Mouse (Mus musculus): Measurements from ENCODE around the gene Abhd14a.
"Not testable (repeated sequence)": the region's sequence is repeated elsewhere in the genome, so short reads cannot be mapped to it uniquely, and the experiment has no call there.

Gene Abhd14a

GRCm38 (mm10) chr9:106447348-106447747 lies at the start of gene Abhd14a, which contains the start of gene Abhd14b:
TSS of gene Abhd14a (minus strand) at chr9:106447678.
TSS of gene Abhd14b (plus strand) at chr9:106447459.
- DNase-seq (ENCODE audit: low spot score in 2 of 2), result peak; percentile 86

- not testable (repeated sequence) for DNase-seq (ENCODE audit: low spot score in 2 of 2)
Measured at GRCm38 (mm10) chr9:106487602-106488001, 40.1 kb upstream of the Abhd14a start.

DNA sequence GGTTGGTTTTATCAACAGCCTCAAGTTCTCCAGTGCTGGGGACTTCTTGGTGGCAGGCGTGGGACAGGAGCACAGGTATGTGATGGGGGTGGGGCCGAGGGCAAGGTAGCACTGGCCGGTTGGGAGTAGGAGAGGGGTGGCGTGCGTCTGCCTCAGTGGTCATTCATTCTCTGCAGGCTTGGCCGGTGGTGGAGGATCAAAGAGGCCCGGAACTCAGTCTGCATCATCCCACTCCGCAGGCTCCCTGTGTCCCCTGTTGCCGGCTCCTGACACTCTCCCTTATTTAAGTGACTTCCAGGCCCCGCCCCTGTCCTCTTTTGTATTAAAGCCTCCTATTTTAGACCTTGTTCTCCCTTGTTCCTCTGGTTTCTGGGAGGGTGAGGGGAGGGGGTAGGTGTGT lies 37.6 kb upstream of the Abhd14a start:
- DNase-seq (ENCODE audit: low spot score in 2 of 2), result no peak

DNA sequence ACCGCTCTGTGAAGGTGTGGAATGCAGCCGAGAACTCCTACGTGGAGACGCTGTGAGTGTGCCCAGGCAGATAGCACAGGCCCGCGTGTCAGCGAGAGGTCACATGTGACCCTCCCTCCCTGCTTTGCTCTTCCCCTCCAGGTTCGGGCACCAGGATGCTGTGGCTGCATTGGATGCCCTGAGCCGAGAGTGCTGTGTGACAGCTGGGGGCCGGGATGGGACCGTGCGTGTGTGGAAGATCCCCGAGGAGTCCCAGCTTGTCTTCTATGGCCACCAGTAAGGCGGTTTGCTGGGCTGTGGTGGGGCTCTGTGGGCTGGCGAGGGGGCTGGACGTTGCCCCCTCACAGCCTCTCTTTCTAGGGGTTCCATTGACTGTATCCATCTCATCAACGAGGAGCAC lies 36.1 kb upstream of the Abhd14a start:
- no peak for DNase-seq (ENCODE audit: low spot score in 2 of 2)

DNA sequence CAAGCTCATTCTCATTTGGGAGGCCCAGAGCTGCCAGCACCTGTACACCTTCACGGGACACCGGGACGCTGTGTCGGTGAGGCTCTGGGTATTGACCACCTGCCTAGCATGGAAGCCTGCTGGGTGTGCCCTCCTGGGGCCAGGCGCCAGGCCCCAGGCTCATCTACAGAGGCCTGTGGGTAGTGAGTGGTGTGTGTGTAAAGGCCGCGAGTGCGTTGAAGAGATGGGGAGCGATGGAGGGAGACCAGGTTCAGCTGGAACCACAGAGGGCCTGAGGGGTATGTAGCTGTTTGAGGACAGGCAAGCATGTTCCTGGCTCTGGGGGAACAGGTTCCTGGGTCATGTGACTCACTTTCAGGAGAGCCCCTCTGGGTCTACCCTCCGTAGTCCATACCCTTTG lies 35.7 kb upstream of the Abhd14a start:
- DNase-seq (ENCODE audit: low spot score in 2 of 2), result no peak

GRCm38 (mm10) chr9:106482578-106483115 lies 35.2 kb upstream of the Abhd14a start:
- no peak for DNase-seq (ENCODE audit: low spot score in 2 of 2)

DNA sequence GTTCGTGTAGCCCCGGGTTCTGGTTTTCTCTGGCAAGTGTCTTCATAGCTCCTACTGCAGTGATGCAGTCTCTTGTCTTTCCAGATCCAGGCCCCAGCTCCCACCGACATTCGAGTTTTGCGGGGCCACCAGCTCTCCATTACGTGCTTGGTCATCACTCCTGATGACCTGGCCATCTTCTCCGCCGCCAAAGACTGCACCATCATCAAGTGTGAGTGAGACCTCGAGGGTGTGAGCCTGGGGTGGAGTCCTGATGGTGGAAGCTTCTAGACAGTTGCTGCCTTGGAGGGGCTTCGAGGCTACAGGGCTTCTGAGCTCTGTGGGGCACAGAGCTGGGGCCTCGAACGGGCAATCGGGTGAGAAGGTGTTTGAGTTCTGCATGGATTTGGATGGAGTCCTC lies 34.2 kb upstream of the Abhd14a start:
- no peak for DNase-seq (ENCODE audit: low spot score in 2 of 2)

- no peak for DNase-seq (ENCODE audit: low spot score in 2 of 2)
Measured at GRCm38 (mm10) chr9:106481075-106481474, 33.6 kb upstream of the Abhd14a start.

- no peak for DNase-seq (ENCODE audit: low spot score in 2 of 2)
Measured at GRCm38 (mm10) chr9:106480541-106480940, 33.1 kb upstream of the Abhd14a start.

DNA sequence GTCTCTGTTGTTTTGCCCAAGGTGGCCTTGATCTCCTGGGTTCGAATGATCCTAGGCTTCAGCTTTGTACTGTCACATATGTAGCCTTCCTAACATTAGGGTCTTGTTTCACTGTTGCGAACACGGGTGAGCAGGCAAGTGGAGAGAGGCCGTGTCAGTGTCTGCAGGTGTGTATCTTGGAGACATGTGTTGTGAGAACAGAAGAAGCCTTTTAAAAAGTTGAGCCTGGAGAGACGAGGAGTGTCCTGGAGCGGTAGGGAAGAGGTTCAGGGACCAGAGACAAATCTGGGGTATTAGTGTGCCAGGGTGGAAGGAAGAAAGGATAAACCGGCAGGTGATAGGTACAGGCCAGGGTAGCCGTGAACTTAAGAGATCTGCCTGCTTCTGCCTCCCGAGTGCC lies 30.6 kb upstream of the Abhd14a start:
- no peak for DNase-seq (ENCODE audit: low spot score in 2 of 2)

DNA sequence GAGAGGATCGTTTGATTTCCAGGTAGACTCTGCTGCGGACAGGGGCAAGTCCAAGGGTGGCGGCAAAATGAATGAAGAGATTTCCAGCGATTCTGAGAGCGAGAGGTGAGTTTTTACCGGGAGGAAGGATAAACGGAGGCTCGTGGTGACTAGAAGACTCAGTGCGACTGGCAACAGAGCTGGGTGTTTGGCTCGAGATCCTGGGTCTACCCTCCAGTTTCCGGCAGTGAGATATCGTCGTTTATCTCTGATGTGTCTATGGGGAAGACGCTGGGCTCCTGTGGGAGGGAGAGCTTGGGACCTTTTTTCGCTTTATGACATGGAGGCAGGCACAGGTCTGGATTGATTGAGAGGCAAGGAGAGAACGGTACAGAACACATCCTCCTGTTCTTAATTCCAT lies 30.2 kb upstream of the Abhd14a start:
- no peak for DNase-seq (ENCODE audit: low spot score in 2 of 2)

- DNase-seq (ENCODE audit: low spot score in 2 of 2), result peak; percentile 99 to 100
Measured at GRCm38 (mm10) chr9:106476924-106477484, 29.5 kb upstream of the Abhd14a start, which contains the start of gene Parp3. TSS of gene Parp3 (minus strand) at chr9:106476949.

DNA sequence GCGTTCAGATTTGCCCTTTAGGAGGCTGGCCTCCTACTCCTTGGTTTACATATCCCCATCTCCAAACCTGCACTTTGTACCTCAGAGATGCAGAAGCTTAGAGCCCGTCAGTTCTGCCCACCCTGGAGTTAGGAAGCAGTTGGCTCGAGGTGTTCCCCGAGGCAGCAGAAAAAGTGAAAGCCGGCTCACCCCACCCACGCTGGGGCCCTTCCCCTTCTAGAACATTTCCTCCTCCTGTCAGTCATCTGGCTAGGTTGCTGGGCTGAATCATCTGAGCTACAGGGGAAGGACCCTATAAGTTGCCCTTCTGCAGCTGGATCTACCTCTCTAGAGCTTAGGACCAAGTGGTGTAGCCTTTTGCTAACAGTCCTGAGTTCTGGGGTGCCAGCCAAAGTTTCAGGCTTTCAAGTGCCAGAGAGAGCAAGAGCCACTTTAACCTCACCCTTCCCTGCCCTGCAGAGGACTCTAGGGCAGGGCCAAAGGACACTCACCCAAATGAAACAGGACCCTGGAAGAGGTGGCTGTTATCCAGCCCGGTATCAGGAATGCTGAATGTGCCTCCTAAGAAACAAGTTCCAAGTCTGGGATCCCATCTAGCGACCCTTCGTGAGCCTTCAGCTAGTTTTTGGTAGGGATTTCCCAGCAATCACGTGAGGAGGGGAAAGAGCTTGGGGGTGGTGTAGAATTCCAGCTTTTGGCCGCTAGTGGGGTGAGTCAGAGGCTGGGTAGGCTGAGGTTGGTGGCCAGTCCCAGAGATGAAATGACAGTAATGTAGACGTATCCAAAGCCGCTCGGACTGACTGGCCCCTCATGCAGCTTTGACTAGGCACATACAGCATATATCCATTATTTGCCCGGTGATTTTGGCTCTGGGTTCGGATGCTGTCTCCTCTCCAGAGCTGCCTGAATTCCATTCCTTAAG lies 28.8 kb upstream of the Abhd14a start:
- DNase-seq (ENCODE audit: low spot score in 2 of 2), result peak; percentile 82

- DNase-seq (ENCODE audit: low spot score in 2 of 2), result no peak
Measured at GRCm38 (mm10) chr9:106475663-106476001, 28.2 kb upstream of the Abhd14a start, which contains the start of gene Rrp9. TSS of gene Rrp9 (plus strand) at chr9:106475963.

DNA sequence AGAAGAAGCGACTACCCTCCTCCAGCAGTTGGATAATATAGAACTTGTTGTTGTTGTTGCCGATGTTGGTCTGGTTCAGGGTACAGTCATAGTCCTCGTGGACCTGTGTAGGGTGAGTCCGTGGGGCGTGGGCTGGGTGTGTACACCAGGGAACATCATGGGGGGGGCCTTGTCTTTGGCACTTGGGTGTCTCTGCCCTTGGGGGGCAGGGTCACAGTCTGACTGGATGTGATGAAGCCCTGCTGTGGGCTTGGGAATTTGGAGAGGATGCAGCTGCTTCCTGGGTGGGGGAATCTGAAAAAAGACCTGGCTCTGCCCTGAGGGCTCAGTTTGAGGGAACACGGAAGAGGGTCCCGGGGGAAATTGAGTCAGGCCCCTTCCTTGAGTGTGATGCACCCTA lies 27.6 kb upstream of the Abhd14a start:
- no peak for DNase-seq (ENCODE audit: low spot score in 2 of 2)

- DNase-seq (ENCODE audit: low spot score in 2 of 2), result peak; percentile 51 to 62
Measured at GRCm38 (mm10) chr9:106474456-106474855, 27.0 kb upstream of the Abhd14a start.

DNA sequence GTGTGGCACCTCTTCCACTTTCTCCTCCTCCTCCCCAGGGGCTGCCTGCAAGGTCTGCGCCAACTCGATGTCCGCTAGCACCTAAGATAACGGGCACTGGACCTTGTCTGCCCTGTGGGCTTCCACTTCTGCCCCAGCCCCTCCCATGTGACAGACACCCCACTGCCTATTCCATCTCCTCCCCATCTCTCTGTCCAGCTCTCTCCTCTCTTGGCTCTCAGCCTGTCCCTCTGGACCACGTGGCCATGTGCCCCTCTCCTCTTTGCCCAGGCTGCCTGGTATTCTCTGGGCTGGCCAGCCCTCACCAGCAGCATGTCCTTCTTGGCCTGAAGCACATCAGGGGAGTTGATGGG lies 26.3 kb upstream of the Abhd14a start:
- no peak for DNase-seq (ENCODE audit: low spot score in 2 of 2)

- DNase-seq (ENCODE audit: low spot score in 2 of 2), result no peak
Measured at GRCm38 (mm10) chr9:106473081-106473752, 25.7 kb upstream of the Abhd14a start.

DNA sequence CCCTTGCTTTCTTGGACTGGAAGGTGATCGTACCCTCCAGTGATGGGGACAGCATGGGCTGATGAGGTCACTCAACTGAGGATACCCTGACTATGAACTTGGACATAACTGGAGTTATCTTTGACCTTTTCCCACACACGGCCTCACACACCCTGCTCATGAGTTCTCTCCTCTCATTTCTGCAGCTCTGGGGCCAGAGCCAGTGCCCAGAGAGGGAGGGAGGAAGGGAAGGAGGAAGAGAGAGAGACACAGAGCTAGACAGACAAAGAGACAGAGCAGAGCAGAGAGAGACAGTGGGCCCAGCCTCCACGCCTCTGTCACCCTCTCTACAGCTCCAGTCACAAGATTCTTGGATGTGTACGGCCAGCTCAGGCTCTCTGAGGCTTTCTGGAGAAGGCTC lies 24.8 kb upstream of the Abhd14a start:
- DNase-seq (ENCODE audit: low spot score in 2 of 2), result no peak

DNA sequence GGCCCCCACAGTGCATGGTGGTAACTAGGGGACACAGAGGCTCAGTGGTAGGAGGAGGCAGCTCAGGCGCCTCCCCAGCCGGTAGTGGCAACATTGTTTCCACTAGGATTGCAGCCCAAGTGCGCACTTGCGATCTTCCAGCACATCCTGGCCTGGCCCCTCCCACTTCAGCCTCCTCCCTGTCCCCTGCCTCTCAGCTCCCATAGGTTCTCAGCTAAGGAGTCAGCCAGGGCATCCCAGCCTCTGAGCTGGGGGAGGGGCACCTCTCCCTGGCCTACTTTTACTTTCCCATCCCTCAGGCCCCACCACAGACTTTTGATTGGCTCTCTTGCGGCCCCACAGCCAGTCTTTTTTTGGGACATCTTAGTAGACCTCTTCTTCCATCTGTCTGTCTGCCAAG lies 24.4 kb upstream of the Abhd14a start:
- no peak for DNase-seq (ENCODE audit: low spot score in 2 of 2)

GRCm38 (mm10) chr9:106470991-106471750 lies 23.7 kb upstream of the Abhd14a start:
- no peak for DNase-seq (ENCODE audit: low spot score in 2 of 2)

DNA sequence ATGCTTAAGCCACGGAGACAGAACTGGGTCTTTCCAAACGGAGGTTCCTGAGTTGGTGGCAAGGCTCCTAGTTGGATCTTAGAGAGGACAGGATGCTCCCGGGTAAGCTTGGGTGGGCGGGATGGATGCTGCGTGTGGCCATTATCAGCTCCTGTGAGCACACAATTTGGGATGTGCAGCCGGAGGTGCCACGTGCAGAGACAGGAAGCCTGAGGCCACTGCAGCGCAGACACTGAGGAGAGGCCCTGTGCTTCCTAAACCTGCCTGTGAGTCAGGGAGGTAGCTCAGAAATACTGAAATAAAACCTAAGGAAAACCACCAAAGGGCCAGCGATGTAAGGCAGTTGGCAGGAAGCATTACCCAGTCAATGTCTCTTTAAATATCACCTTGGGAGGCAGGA lies 22.3 kb upstream of the Abhd14a start:
- DNase-seq (ENCODE audit: low spot score in 2 of 2), result no peak

Data from spleen, postnatal 36 days (tissue).